Mouse (Mus musculus): Measurements from ENCODE around the gene Bloc1s6.

Bloc1s6 gene

DNA sequence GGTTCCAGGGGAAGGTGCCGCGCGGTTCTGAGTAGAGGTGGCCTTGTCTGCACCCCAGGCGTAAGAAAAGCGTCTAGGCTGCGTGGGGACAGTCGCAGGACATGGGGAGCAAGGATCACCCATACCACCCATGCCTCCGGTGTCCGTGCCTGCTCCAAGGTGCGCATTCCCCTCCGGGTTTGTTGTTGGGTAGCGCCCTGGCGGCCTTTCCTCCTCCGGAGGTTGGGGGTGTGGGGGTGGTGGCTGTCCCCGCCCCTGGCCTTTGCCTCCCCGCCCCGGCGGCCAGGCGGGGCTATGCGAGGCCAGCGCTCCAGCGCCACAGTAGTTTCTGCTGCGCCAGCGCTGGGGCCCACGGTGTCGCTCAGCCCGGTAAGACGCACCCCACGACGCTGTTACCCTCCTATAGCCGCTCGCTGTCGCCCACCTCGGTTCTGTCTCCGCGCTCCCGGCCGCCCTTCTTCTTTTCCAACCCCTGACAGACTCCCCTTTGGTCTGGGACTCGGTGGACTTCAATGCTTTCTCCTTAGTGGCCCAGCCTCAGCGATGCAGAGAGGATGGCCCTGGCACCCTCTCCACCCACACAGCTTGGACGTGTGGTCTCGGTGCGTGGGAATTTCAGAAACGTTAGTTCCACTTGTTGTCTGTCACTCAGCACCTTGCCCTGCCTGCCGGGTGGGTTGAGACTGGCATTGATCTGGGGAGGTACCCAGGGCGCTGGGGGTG is 26.9 kb downstream of the Bloc1s6 start, which contains the start of gene Sqor:
Sqor (plus strand) TSS at position 167 of the 723 bp plus-strand sequence.
- peak; percentile 87 for DNase-seq

DNA sequence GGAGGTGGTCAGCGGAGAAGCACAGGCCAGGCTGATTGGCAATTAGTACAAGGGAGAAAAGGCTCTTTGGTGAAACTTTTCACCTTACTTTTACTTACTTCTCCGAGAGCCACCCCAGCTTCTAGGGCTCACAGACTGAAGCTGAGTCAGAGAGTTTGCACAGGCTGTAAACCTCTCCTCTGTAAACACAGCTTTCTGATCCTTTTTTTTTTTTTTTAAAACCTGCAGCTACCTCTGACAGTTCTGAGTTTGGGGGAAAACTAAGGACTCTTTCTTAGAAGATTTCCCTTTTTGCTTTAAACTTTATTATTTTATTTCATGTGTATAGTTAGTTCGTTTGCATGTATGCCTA is 27.5 kb downstream of the Bloc1s6 start:
- DNase-seq: no peak

DNA sequence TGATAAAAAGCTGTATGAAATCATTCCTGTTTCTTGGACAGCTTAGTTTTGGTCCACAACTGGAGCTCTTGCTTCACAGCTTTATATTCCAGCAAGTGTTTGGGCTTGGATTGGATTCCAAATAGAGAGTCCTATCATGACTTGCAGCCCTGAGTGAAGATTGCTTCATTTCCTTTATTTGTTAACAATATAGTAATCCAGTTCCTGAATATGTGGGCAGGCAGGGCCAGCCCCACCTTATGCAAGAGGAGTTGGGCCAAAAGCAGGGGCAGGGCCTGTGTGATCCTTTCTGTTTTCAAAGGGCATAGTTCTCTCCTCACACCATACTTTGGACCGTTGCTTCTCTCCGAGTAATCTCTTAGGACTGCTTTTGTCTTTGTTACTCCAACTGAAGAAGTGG is 32.7 kb downstream of the Bloc1s6 start:
- DNase-seq: no peak

- DNase-seq: no peak
Measured at GRCm38 (mm10) chr2:122772899-122773298, 34.6 kb downstream of the Bloc1s6 start.

DNA sequence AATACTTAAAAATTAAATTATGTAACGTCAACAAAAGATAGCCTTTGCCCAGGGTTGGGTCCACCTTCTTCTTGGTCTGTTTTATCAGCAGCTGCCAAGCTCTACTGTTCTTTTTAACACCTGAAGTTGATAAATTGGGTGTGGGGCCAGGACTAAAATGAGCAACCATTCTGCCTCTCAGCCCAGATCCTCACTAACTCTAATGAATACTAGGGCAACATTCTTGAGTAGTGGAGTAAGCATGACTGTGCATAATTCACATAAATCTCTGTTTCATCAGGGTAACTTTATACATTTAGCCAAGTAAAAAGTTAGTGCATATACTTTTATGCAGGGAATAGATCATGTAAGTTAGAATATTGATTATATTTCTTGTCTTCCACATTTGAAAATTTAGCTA is 37.2 kb downstream of the Bloc1s6 start:
- DNase-seq: no peak

GRCm38 (mm10) chr2:122776823-122777222 is 38.5 kb downstream of the Bloc1s6 start:
- DNase-seq: no peak

GRCm38 (mm10) chr2:122779967-122780366 is 41.7 kb downstream of the Bloc1s6 start:
- no peak for DNase-seq

DNA sequence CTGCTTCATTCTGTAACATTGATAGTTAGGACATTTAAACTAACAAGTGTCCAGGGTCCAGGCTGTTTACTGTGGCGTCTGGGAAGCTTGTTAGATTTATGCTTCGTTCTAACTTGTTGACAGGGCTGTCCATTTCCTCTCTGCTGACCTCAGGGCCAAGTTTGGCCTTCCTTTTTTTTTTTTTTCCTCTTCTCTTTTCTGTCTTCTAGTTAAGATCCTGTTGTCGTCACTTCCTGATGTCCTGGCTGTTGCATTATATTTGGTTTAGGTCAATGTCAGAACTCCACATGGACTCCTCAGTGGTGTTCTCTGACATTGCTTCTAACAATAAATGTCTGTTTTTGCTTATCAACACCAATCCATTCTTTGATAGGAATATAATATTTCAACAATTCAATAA is 42.1 kb downstream of the Bloc1s6 start:
- DNase-seq: no peak

DNA sequence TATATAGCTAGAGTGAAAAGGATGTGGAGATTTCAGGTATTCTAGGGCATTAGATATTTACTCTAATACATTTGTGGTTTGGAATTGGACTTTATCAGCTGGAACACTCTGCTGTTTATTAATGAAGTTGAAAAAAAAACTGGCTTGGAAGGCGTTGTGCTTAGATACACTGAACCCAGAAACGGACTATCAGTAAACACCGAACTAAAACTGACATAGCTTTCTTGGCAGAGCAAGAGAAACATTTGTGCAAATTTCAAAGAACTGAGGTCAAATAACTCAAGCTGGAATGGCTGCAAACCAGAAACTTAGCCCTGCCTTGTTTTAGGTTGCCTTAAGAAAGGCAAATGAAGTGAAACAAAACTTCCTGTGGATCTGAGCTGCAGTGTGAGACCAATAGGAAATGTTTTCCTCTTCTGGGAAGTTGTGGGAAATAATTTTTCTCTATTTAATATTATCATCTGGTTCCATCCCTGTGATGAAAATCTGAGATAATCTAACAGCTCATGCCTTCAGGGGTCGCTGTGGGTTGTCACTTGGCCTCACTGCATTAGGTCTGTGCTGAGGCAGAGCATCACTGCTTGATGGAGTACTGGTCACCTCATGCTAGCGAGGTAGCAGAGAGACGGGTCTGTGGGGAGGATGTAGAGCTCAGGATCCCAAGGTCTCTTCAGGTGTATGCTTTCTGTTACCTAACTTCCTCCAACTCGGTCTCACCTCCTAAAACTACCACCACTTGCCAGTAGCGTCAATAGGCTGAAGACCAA is 43.5 kb downstream of the Bloc1s6 start:
- DNase-seq: no peak

DNA sequence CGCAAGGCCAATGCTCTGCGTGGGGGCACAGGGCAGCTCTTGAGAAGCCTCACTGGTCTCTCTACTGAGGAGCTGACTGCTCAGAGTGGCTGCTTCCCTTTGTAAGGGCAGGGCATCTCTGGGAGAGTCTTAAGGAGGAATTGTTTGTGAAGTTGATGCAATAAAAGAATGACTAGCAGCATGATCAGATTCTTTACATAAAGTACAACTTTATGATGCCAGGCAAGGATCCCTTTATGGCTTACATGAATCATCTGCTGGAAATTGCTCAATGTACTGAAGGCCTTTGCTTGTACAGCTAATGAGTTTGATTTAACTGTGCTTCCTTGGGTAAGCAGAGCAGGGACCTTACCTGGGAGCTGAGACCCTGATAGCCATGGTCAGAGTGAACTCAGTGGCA is 45.4 kb downstream of the Bloc1s6 start:
- DNase-seq: no peak

DNA sequence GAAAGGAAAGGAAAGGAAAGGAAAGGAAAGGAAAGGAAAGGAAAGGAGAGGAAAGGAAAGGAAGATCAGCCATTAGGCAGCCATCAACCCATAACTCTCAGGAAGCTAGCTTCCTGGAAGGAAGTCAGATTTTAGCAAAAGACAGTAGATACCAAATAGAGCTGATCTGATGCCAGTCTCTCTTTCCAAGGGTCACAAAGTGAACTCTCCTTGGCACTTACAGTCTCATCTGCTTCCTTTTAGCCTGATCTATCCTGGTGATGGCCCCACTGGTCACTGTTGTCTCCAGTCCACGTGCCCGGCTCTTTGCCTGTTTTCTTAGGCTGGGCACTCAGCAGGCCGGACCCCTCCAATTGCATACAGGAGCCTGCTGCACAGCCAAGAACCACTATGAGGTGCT is 46.4 kb downstream of the Bloc1s6 start:
- DNase-seq: no peak

DNA sequence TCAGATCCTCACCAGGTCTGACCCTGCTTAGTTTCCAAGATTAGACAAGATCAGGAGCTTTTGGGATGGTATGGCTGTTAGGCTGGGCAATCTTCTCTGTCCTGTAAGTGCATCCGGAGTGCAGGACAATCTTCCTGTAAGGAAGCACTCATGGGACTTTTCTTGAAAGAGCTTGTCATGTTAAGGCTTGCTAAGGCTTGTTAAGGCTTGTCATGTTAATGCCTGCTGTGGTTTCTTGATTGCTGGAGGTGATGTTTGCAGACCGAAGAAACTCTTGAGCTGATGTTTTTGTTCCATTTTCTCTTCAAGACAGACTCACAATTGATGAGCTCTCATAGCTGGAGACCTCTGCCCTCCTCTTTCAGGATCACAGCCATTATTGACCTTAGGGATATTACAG is 47.9 kb downstream of the Bloc1s6 start:
- DNase-seq: no peak

GRCm38 (mm10) chr2:122789311-122789710 is 51.0 kb downstream of the Bloc1s6 start:
- DNase-seq: peak; percentile 23

GRCm38 (mm10) chr2:122789730-122790129 is 51.4 kb downstream of the Bloc1s6 start:
- no peak for DNase-seq
